Mouse (Mus musculus) ES-E14 (cell line): ENCODE data around the gene Lemd1.

ENCODE experiments used
- CHD2 ChIP-seq: IDR thresholded peaks from 2 replicates; pipeline ENCODE4 v1.6.1; 2014; ENCODE audit warnings: mild to moderate bottlenecking, low read depth, low read length, inconsistent platforms
- HCFC1 ChIP-seq: IDR thresholded peaks from 2 replicates; pipeline ENCODE4 v1.6.1; 2012; ENCODE audit warnings: low read length, inconsistent platforms, borderline replicate concordance; ENCODE audit not compliant: insufficient read depth
- ZC3H11A ChIP-seq: IDR thresholded peaks from 2 replicates; pipeline ENCODE4 v1.6.1; 2012; ENCODE audit warnings: low read depth, mild to moderate bottlenecking, inconsistent platforms, low read length, borderline replicate concordance
- ZNF384 ChIP-seq: IDR thresholded peaks from 2 replicates; pipeline ENCODE4 v1.6.1; 2012; ENCODE audit warnings: low read depth, low read length, inconsistent platforms

GRCm38 (mm10) chr1:132299744-132300143 is 108.5 kb downstream of the Lemd1 start:
- no peak for TF ChIP-seq ZC3H11A
- no peak for TF ChIP-seq ZNF384
- TF ChIP-seq CHD2 = no peak
- TF ChIP-seq HCFC1 = no peak
